Mouse (Mus musculus): Measurements from ENCODE around the gene Zfp503. TPM values are rescaled to one million over a fixed set of nuclear protein-coding genes. Genes with fewer than 3 reads are reported as not detected.

The Zfp503 gene
- polyA plus RNA-seq, 1 experiment from 2014 or later, result 16.9 TPM

GRCm38 (mm10) chr14:21951896-21952523 lies 37.4 kb downstream of the Zfp503 start:
- Histone ChIP-seq H3K9ac (no peak overlapping the region), H3K9me3 (no peaks in the 10 kb centered on the region), H3K36me3 (no peaks in the 10 kb centered on the region), H3K4me1 (replicated peaks) (peaks cover 16% of the 10 kb centered on the region), H3K4me3 (no peak overlapping the region), H3K4me2 (no peak overlapping the region), H3K27me3 (no peaks in the 10 kb centered on the region), H3K27ac (replicated peaks) (peak overlapping the region; percentile 33; the same call in 1 of the 2 replicates)
- WGBS, result 47% methylated on average over 10 of the region's 10 CpGs
- peak; percentile 53; the same call in 1 of the 2 replicates for ATAC-seq (ENCODE audit: low read depth)

- Histone ChIP-seq H3K36me3 (no peaks in the 10 kb centered on the region), H3K9me3 (peaks cover 2% of the 10 kb centered on the region), H3K4me3 (no peak overlapping the region), H3K27ac (replicated peaks) (no peak overlapping the region), H3K9ac (no peak overlapping the region), H3K27me3 (no peaks in the 10 kb centered on the region), H3K4me2 (no peak overlapping the region), H3K4me1 (replicated peaks) (no peaks in the 10 kb centered on the region)
- 83% methylated on average over 9 of the region's 9 CpGs for WGBS
- no peak for ATAC-seq (ENCODE audit: low read depth)
These were observed 44.5 kb downstream of the Zfp503 start for GRCm38 (mm10) chr14:21944946-21945345.

DNA sequence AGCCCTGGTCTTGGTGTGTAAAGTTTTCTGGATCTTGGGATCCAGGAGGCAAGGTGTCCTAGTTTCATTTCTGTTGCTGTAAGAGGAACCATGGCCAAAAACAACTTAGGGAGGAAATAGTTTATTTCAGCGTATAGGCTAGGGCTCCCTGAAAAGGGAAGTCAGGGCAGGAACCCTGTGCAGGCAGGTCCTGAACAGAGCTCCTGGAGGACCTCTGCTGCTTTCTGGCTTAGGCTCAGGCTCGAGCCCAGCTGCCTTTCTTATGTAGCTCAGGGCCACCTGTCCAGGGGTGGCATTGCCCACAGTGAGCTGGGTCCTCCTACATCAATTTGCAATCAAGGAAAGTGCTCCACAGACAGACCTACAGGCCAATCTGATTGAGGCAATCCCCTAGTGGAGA lies 47.8 kb downstream of the Zfp503 start:
- Histone ChIP-seq H3K36me3 (no peaks in the 10 kb centered on the region), H3K4me2 (no peak overlapping the region), H3K4me3 (no peak overlapping the region), H3K9me3 (peaks cover 2% of the 10 kb centered on the region), H3K27me3 (no peaks in the 10 kb centered on the region), H3K4me1 (replicated peaks) (no peaks in the 10 kb centered on the region), H3K27ac (replicated peaks) (no peak overlapping the region), H3K9ac (no peak overlapping the region)
- no peak for ATAC-seq (ENCODE audit: low read depth)
- WGBS, result 57% methylated on average over 2 of the region's 2 CpGs

DNA sequence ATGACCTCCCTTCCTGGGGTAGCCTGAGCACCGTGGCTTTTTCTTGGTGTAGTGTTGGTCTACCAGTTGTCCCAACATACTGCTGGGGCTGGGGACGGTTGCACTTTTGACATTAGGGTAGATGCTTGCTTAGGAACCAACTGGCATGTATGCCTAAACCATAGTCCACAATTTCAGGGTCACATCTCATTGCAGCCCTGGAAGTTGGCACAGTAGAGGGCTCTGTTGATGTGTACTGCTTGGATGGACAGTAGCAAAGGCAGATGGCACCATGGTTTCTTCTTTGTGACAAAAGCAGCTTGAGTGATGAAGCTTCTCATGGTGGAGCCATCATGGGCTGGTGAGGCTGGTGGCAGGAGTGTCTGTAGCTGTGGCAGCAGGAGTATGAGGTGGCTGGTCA lies 52.3 kb downstream of the Zfp503 start:
- Histone ChIP-seq H3K9me3 (no peaks in the 10 kb centered on the region), H3K4me1 (replicated peaks) (no peaks in the 10 kb centered on the region), H3K9ac (no peak overlapping the region), H3K36me3 (no peaks in the 10 kb centered on the region), H3K27ac (replicated peaks) (no peak overlapping the region), H3K4me2 (no peak overlapping the region), H3K4me3 (no peak overlapping the region), H3K27me3 (no peaks in the 10 kb centered on the region)
- 94% methylated on average over 2 of the region's 2 CpGs for WGBS
- no peak for ATAC-seq (ENCODE audit: low read depth)

DNA sequence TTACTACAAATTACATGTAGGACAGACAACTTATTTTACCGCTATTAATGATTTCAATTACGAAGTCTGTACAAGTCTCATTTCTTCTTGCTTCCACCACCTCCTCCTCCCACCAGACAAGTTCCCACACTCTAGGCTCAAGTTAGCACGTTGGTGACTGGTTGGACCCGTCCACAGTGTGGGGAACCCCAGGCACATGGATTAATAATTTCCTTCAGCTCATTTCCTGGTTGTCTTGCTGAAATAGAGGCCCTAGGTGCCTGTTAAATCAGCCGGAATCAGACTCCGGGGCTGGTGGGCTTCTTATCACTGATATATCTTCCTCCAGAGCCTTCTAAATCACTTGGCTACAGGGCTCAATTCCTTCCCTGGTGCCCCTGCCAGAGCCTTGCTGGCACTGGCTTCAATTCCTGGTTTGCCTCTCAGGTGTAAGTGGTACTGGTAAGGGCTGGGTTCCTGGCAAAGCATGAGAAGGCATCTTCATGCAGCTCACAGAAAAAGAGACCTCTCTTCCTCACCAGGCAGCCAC lies 53.2 kb downstream of the Zfp503 start:
- Histone ChIP-seq H3K9ac (no peak overlapping the region), H3K36me3 (no peaks in the 10 kb centered on the region), H3K4me1 (replicated peaks) (no peaks in the 10 kb centered on the region), H3K4me3 (no peak overlapping the region), H3K9me3 (no peaks in the 10 kb centered on the region), H3K27me3 (no peaks in the 10 kb centered on the region), H3K4me2 (no peak overlapping the region), H3K27ac (replicated peaks) (no peak overlapping the region)
- ATAC-seq (ENCODE audit: low read depth), result no peak
- 71% methylated on average over 6 of the region's 6 CpGs for WGBS

Small RNA genes within 50 kb of the gene (microRNA-seq; reads per million reads assigned to microRNA genes)
- gene Gm27532, result not detected

Other genes starting within 250 kb of the Zfp503 start
- 16.9 and 18.5 TPM in 2 replicates for gene Samd8, start 239.1 kb downstream of the Zfp503 start, polyA plus RNA-seq (2015; fragmentation: Nextera tagmentation; extraction: Ambion mirVana)
- gene Dusp13, start 238.4 kb downstream of the Zfp503 start, polyA plus RNA-seq (2015; fragmentation: Nextera tagmentation; extraction: Ambion mirVana), result not detected in 2 replicates
- 276 and 284 TPM in 2 replicates for gene Vdac2, start 164.4 kb downstream of the Zfp503 start, polyA plus RNA-seq (2015; fragmentation: Nextera tagmentation; extraction: Ambion mirVana)
- gene Comtd1, start 140.6 kb downstream of the Zfp503 start, polyA plus RNA-seq (2015; fragmentation: Nextera tagmentation; extraction: Ambion mirVana), result 25.7 and 29.4 TPM in 2 replicates
- gene Lrmda, start 30.1 kb upstream of the Zfp503 start, polyA plus RNA-seq (2015; fragmentation: Nextera tagmentation; extraction: Ambion mirVana), result 0.54 TPM in 1 of 2 replicates, not detected in the other

All from neural tube, embryonic 13.5 days (tissue).